Mouse (Mus musculus): ENCODE data around the gene Fam227b.

The Fam227b gene

DNA sequence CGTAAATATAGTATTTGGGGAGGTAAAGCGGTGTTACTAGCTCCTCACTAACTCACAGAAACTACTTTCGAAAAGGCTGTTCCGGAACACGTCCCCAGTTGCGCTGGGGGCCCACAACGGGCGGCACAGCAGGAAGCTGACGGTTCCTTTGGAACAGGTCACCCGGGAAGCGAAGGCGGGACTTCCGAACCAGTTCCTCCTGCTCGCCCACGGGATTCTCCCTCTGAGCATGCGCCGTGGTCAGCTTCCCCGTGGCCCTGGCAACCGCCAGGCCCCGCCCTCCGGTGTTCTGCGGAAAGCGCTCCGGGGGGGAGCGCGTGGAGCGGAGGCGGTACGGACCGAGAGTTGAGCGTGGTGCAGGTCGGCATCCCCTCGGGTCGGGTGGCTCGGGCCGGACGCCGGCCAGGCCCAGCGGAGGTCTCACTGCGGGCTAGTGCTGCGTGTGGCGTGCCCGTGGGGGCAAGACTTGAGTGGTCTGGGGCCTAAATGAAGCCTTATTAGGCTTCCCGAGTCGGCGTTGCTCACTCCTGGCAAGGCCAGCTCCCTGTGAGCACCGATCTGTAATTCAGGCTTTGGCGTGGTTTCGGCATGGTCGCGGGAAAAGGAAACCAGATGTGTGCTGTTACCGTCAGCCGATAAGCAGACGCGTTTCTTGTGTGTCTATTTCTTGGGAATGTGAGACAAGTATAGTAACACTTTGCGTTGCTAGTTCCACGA, at the start of gene Fam227b, which contains the start of gene Dtwd1:
Fam227b (minus strand) TSS at position 150 of the 717 bp plus-strand sequence.
Dtwd1 (plus strand) TSS at position 287 of the 717 bp plus-strand sequence.
- DNase-seq = peak; percentile 98

DNA sequence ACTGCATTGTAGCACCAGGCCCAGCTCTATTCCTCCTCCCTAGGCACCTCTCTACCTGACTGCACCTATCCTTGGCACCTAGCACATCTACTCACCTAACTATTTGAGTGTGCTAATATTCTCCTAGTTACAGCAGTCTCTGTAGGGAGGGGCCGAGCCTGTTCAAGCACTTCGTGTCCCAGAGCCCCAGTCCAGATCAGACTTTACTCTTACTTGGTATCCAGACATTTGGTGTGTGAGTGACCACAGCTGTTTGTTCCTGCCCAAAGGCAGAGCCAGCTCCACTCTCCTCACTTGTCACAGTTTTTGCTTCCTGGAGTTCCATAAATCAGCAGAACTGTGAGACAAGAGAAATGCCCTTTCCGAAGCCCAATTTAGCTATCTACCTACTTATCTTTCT, 47.2 kb upstream of the Fam227b start:
- no peak for DNase-seq

DNA sequence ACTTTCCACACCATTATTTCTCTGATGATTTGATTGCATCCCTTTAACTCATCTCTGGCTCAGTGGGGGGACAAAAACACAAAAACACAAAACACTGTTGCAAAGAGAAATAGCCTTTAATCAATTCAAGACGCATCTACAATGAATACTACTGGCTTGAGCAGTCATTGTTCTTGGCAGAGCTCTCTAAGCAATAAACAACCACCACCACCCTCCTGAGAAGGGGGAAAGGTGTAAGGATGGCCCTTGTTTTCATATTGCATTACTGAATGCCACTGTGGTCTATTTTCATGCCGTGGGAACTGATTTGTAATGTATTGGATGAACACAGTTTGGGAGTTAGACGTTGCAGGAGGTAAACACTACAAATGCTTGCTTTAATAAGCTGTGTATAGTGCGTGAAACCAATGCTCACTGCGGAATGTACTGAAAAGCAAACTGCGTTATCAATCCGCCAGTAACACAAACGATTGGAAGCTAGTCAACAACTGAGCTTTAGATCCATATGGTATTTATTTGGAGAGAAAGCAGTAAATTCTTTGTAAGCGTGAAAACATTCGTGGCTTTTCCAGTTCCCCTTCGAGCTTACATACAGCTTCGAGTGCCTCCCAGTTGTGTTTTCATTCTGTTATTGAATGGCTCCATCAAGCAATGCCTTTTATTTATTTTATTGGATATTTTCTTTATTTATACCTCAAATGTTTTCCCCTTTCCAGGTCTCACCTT, 44.0 kb upstream of the Fam227b start:
- DNase-seq = no peak

DNA sequence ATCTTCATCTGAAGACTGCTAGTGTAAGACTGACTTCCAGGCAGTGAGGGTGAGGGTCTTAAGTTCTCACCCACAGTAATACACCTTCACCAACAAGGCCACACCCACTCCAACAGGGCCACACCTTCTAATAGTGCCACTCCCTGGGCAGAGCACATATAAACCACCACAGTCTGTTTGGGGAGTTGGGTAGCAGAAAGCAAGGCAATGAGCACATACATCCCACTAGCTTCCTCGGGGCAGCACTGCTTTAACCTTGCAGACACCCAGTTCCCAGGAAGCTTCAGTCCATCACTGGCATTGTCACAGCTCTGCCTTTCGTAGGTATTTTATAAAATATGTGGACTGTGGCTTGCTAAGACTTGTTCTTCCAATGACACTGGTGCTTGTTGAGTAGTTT, 40.3 kb upstream of the Fam227b start:
- no peak for DNase-seq

DNA sequence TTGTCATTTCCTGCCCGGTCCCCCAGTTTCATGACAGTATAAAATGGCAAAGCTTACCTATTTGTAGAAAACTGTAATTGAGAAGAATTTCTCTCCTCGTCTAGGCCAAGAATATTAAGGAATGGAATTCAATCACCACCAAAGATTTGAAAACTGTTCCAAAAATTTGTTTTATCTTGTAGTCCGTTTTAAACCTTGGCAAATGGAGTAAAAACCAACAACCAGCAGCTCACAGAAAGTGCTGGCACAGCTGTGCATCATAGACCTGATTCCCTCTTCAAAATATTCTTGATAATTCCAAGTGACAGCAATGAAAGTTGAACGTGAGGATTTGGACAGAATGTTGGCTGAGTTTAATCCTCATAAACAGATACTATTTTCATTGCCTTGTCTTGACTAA, 39.5 kb upstream of the Fam227b start:
- DNase-seq = no peak

DNA sequence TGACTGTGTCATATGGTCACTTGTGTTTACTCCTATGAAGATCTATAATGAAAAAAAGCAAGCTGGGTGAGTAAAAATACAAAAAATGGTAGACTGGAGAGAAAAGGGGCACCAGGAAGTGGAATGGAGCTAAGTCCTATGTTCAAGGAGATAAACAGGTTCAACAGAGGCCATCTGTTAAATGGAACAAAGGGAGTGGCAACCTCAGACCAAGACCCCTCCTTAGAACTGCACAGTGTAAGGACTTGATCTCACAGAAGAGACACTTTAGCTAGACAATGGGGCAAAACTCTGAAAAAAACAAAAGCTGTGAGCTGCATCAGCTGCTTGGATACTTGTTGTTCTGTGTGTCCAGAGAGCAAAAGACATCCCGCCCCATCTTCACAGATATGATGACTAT, 19.6 kb upstream of the Fam227b start:
- DNase-seq = no peak

DNA sequence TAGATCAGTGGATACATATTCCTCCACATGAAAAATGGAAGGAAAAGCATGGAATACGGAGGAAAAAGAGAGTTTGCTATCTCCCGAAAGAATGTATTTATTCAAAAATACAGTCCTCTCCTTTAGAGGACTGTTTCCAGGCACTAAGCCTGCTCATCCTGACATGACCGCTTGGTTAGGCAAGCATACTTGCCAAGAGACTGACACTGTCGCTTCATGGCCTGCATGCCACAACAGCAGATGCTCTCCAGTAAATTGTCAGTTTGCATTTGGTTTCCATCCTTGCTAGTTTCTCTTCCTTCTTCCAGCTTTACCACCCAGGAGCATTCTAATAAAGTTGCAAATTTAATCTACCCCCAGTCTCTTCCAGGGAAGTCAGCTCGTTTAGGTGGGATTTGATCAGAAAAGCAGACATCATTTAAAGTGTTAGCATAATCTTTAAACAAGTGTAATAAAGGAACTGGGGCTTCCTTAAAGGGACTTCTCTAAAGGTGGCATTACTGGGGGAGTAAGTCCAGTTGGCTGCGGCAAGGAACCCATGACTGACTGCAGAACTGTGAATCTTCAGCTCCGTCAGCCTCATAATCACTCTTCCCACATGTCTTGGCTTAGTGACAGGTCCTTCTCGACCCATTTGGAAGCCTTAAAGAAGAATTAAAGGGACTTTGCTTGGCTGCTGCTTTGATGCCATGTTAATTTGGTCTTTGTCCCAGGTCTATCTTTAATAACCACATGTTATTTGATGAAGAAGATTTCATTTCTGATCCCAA, 15.2 kb upstream of the Fam227b start:
- DNase-seq = no peak

DNA sequence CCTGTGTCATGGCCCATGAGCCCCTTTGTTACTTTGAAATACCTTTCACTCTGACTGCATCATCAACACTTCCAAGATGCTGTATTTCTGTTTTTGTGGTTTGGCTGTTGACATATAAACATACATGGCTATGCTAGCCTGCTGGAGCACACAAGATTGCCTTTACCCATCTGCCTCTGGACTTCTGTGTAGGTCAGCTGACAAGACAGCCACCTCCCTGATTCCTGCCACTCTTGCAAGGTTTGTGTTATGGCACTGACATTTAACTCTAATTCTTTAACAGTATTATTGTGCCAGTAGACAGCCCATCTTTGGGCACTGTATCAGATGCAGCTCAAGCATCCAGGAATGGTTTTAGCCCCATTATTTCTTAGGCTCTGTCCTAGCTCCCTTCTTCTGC, 14.5 kb upstream of the Fam227b start:
- no peak for DNase-seq

DNA sequence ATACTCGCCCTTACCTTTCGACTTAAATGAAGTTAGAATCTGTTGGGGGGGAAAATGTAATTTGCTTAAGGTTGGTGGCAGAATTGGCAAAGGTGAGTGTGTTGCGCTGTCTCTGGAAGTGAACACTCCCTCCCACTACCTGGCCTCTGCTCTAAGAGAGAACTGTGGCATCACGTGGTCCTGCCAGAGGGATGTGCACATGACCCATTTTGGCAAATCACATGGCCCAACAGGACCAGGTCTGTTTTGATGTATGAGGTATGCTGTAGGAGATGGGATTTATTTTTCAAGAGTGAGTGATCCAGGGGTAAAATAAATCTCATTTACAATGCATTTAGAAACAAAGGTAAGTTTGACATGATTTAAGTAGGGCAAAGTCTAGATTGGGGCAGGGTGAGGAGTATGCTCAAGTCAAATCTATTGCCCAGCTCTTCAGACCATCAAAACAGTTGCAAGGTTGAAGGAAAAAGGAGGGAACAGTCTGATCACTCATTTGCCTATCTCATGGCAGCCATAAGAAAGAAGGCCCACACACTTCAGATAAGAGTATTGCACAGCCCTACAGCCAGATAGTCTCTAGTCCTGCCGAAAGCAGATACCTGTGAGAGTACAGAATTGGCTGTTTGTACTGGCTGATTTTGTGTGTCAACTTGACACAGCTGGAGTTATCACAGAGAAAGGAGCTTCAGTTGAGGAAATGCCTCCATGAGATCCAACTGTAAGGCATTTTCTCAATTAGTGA, 13.6 kb upstream of the Fam227b start:
- no peak for DNase-seq

DNA sequence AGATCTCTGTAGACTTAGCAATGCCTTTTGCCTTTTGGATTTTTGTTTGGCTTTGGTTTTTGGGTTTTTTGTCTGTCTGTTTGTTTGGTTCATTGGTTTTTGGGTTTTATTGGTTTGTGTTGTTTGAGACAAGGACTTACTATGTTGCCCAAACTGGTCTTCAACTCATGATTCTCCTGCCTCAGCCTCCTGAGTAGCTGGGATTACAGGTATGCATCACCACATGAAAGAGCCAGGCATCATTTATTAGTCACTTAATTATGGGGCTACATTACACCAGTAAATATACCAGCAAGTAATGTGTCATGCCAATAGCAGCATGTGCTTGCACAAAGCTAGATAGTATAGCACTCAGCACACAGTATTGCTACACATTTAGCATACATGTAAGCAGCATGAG, 4.1 kb downstream of the Fam227b start:
- DNase-seq = no peak

DNA sequence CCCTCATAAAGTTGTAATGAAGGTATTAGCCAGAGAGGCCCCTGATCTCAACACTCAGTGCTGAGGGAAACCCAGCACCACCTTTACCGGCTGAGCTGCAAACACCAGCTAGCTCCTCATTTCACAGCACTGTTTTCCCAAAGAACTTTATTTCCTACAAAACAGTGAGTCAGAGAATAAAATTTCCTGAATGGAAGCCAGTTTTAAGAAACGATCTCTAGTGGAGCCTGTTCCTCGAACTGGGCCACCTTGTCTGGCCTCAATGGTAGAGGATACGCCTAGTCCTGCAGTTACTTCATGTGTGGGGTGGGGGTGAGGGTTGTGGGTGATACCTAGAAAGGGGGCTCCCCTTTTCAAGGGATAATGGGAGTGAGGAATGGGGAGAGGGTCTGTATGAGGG, 57.2 kb downstream of the Fam227b start:
- DNase-seq = no peak

DNA sequence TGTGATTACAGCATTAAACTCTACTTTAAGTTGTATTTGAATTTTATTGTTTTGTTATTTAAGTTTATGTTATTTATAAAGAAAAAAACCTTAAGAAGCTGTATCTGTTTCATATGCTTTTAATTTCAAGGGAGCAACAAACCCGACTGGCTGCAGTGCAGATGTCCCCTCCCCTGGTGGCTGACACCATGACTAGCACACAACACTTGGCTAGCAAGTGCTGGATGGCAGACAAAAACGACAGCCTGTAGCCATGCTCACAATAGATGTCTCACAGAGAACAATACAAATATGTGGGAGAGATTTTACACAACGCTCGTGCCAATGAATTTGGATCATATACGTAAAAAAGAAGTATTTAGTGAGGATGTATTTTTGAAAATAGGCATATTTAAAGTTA, 61.4 kb downstream of the Fam227b start:
- DNase-seq = no peak

DNA sequence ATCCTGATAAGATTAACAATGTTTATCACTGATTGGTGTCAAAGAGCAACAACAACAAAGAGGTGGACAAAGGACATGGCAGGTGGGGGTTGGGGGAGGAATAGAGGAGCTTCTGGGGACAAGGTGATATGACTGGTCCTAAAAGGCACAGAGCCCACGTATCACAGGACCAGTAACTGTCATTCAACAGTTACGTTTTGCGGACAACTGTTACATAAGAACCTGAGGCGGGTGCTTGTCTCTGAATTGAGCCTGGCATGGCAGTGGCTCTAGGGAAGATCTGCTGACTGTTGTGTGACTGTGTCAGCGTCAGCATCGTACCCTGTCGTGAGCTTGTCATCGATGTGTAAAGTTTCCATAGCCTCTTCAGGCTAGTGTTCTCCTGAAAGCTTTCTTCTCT, 65.6 kb downstream of the Fam227b start:
- no peak for DNase-seq

DNA sequence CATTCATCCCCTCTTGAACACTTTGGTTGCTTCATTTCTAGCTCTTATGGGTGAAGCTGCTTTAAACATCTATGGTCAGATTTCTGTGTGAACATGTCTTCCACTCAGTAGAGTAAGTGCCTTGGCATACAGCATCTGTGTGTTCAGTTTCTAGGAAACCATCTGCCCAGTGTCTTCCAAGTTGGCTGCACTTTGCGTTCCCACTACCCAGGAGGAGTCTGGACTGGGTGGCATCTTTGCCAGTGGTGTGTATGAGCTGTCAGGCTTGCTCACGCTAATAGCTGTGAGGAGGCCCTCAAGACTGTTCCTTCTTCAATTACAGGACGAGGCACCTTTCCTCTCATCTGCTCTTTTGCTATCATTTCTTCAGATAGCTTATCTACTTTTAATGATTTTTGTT, 67.5 kb downstream of the Fam227b start:
- no peak for DNase-seq

DNA sequence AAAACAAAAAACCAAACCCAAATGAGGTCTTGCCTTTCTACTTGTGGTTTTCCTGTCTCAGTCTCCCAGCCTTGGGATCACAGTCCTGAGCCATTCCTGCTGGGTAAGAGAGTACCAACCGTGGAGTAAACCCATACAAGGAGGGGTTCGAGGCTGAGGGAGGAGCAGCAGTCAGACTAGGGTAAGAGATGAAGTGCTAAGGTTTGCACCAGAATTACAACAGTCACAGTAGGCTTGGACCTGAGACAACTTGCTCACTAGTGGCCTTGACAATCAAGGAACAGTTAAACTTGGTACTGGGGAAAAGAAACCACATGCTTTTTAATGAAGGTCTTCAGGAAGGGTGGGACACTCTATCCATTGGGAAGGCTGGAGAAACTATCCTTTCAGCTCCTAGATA, 72.7 kb downstream of the Fam227b start:
- no peak for DNase-seq

DNA sequence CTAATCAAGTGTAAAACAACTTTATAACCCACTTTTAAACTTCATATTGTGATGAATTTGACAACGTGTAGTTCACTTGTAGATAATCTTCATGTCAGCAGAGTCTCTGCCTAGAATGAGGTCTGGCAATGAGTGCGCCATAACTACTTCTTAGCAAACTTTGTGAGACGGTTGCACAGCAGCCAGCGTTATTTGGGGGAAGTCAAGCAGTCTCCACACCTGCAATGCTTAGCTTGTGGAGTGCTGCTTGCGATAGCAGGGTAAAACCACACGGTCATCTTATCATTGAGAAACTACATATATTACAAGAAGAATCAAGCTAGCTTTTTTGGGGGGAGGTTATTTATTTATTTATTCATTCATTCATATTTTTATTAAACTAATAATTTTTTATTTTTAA, 75.3 kb downstream of the Fam227b start:
- no peak for DNase-seq

DNA sequence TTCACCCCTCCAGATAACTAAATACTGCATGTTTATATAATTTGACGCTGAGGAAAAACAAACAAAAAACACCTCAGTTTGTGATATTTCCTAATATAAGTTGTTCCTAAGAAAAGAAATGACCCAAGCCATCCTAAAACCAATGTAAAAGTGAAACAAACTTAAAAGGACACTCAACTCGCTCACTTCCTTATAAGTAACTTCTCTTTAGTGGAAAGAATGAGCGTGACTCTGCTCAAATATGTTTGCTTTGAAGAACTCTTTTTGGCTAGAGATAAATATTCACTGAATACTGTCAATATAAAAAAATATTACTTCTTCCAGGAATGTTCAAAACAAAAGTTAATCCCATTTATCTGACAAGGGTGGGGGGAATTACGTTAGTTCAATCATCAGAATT, 78.1 kb downstream of the Fam227b start:
- DNase-seq = no peak

DNA sequence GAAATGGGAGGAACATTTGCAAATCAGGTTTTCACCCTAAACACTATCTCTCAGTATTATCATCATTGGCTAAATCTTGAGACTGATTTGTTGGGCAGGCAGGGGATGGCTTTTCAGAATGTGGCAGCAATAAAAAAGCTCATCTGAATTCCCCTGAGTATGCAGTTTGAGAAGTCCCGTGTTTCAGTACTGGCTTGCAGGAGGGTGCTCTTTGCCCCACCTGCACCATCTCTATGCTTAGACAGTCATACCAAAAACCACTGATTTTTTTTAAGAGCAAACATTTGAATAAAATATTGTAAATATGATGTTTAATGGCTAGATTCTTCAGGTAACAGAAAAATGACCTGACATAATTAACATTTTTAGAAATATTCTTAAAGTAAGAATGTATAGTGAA, 82.1 kb downstream of the Fam227b start:
- DNase-seq = no peak

DNA sequence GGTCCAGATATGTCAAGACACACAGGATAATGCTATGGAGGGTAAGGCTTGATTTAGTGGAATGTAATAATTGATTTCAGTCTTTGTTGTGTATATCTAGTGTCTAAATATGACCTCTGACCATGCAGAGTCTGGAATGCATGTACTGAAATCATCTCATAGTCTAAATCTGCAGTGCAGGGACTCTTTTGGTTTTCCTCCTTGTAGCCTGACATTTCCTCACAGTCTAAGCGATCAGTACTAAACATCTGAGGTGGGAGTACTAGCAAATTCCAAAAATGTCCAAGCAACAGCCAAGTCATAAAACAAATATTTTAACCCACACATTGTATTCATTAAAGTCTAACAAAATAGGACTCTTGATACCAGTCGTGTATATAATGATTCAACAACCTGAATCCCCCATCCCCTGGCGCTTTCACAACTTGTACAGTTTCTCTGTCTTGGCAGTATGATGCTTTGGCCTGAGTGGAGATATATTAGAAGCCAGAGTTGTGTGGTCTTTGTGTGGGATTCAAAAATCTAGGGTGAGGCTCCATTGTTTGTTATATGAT, 86.4 kb downstream of the Fam227b start:
- no peak for DNase-seq

DNA sequence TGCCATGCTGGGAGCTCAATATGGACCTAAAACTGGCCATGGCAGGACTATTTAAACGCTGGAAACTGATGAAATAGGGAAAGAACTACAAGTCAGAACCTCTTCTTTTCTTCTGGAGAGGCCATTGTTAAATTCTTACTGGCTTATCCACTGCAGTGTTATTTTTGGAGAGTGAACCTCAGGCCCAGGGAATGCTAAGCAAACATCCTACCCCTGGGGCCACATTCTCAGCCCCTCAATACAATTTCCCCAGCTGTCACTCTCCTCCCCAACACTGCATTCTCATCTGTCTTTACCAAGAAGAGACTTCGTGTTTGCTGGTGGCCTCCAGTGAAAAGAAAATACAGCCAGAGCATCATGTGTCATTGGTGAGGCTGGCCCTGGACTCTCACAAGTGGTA, 87.0 kb downstream of the Fam227b start:
- DNase-seq = no peak

DNA sequence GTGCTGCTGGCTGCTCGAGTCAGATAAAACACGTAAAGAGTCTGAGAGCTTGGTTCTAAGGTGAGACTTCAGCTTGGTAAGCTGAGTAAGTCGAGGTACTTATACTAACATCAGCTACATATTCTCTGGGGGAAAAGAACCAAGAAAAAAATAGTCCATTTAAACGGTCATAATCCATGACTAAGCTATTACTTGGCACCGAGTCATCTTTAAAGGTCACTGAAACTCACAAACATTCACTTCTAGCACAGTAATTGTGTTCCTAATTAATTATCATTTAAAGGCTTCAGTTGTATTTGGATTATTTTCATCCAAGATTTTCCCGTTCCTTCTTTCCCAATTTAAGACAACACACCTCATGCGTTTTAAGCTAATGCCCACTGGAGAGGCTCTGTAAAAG, 88.9 kb downstream of the Fam227b start:
- no peak for DNase-seq

DNA sequence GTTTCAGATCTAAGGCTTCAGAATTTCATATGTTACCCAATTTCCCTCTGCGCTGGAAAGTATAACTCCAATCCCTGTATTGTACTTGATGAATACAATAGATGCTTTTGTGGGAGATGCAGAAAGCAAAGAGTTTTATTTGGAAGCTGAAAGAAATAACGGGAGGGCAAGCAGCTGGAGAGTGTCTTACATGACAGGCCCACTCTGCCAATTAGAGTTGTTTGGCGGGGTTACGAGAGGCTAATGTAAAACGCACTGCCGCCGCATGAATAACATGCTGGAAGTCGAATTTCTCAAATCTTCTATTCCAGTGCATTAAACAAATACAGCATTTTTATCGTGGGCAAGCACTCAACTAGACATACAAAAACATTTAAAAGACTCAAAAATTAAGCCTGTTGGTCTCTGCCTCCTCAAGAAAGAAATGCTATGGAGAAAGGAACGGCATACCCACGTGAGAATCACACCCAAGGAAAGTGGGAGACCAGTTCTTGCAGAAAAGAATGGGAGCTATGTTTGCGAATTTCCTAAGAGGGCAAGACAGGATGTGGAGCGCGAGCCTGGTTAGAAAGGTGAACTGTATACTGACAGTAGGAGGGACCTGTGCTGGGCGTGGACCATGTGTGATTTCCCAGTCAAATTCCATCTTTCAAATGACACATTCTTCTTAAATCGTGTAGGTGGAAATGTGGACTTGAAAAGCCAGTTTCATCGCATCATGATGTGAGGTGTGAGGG, 90.6 kb downstream of the Fam227b start:
- no peak for DNase-seq
